Mouse (Mus musculus) erythroblast, embryonic 14.5 days (primary cell): ENCODE measurements at regions not wholly inside any gene's neighbourhood (a gene's known extent, or its start where the extent isn't known, plus 50 kb on each side); places are given as distances from the start of the nearest gene placed in this dataset.

Experiments used
- GATA1 ChIP-seq: IDR thresholded peaks from 2 replicates; pipeline ENCODE4 v1.6.1; 2012; ENCODE audit warnings: low read length, inconsistent platforms, mixed read lengths
- TAL1 ChIP-seq: IDR thresholded peaks from 3 replicates; pipeline ENCODE4 v1.6.1; 2012; ENCODE audit warnings: low read length, inconsistent platforms, mixed read lengths

DNA sequence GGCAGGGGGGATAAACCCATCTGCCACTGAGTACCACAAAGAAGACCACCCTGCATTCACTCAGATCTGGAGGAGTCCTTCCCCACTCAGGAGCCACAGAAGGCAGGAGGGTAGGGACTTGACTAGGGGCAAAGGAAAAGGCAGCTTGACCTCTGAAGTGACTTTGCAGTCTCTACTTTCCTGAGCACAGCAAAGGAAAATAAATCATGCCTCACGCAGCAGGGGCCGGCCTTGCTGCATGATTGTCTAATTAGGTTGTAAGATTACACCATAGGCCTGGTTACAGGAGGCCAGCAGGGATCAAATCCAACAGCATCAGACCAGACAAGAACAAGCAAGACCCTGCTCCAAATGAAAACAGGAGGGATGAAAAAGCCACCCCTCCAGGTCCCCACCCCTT is 180.0 kb downstream of the Gm12728 start:
- TF ChIP-seq GATA1 = no peak
- TF ChIP-seq TAL1 = no peak
